Mouse (Mus musculus) limb, embryonic 14.5 days (tissue): ENCODE measurements around the gene Hdac11. TPM values are rescaled to one million over a fixed set of nuclear protein-coding genes. Genes with fewer than 3 reads are reported as not detected.

ENCODE experiments used
- ATAC-seq: fragments of 200-750 bp; cut with Nextera tagmentation; 2 replicates; pipeline ENCODE4 v1.8.0; 2017; ENCODE audit warnings: low read depth, moderate number of reproducible peaks, moderate TSS enrichment; ENCODE audit not compliant: low FRiP score
- DNase-seq: peaks from one replicate; pipeline ENCODE4 v3.0.0-alpha.2; 2015; ENCODE audit warnings: low spot score
- H3K27ac ChIP-seq: fragments of 300-500 bp; sonication (generic); replicated peaks from 2 replicates; pipeline ENCODE4 v1.5.1; 2014; ENCODE audit warnings: low read depth, mild to moderate bottlenecking, low read length, moderate library complexity, mixed read lengths
- H3K27me3 ChIP-seq: fragments of 300-500 bp; sonication (generic); 2 replicates; pipeline ENCODE4 v1.6.1; 2014; ENCODE audit warnings: low read length, mixed read lengths; ENCODE audit not compliant: control insufficient read depth, insufficient read depth
- H3K36me3 ChIP-seq: fragments of 300-500 bp; sonication (generic); 2 replicates; pipeline ENCODE4 v1.6.1; 2014; ENCODE audit warnings: mild to moderate bottlenecking, low read length, moderate library complexity, mixed read lengths; ENCODE audit not compliant: control insufficient read depth, insufficient read depth
- H3K4me1 ChIP-seq: fragments of 300-500 bp; sonication (generic); 2 replicates; pipeline ENCODE4 v1.6.1; 2014; ENCODE audit warnings: antibody characterized with exemption, low read length, mixed read lengths; ENCODE audit not compliant: control insufficient read depth, insufficient read depth
- H3K4me2 ChIP-seq: fragments of 300-500 bp; sonication (generic); replicated peaks from 2 replicates; pipeline ENCODE4 v1.6.1; 2014; ENCODE audit warnings: low read depth, mild to moderate bottlenecking, low read length, moderate library complexity; ENCODE audit not compliant: severe bottlenecking
- H3K4me3 ChIP-seq: fragments of 300-500 bp; sonication (generic); replicated peaks from 2 replicates; pipeline ENCODE4 v1.5.1; 2014; ENCODE audit warnings: low read length
- H3K9ac ChIP-seq: fragments of 300-500 bp; sonication (generic); 2 replicates; pipeline ENCODE4 v1.6.1; 2014; ENCODE audit warnings: mild to moderate bottlenecking, low read depth, low read length, moderate library complexity; ENCODE audit not compliant: severe bottlenecking
- H3K9me3 ChIP-seq: fragments of 300-500 bp; sonication (generic); 2 replicates; pipeline ENCODE4 v1.6.1; 2016; ENCODE audit warnings: low read length; ENCODE audit not compliant: control insufficient read depth
- POLR2A ChIP-seq: fragments of 200-500 bp; IDR thresholded peaks from 2 replicates; pipeline ENCODE4 v1.8.0; 2012; ENCODE audit warnings: inconsistent platforms, mild to moderate bottlenecking, moderate library complexity, borderline replicate concordance; ENCODE audit not compliant: insufficient read depth, insufficient read length; ENCODE audit errors: extremely low read depth
- WGBS: fragments of 180-500 bp; shearing (Covaris S2); extraction: QIAGEN DNeasy Blood & Tissue Kit; methylation state at CpG from one replicate; pipeline ENCODE4 v1.1.7; 2014; 5-methylcytosine and 5-hydroxymethylcytosine counted together
- polyA plus RNA-seq, 2 experiments: library from polyadenylated mRNA; depleted of rRNA in 1 of 2; stranded (reverse) in 1 of 2; unstranded in 1 of 2; fragments of >200 nt; fragmentation: Nextera tagmentation in 1 of 2; extraction: Ambion mirVana in 1 of 2; gene quantifications; 2 replicates each; pipeline versions ENCODE4 v1.2.1 to v1.2.3; 2012 to 2014

Gene Hdac11
- polyA plus RNA-seq, 2 experiments: 18.5 to 43.9 TPM

DNA sequence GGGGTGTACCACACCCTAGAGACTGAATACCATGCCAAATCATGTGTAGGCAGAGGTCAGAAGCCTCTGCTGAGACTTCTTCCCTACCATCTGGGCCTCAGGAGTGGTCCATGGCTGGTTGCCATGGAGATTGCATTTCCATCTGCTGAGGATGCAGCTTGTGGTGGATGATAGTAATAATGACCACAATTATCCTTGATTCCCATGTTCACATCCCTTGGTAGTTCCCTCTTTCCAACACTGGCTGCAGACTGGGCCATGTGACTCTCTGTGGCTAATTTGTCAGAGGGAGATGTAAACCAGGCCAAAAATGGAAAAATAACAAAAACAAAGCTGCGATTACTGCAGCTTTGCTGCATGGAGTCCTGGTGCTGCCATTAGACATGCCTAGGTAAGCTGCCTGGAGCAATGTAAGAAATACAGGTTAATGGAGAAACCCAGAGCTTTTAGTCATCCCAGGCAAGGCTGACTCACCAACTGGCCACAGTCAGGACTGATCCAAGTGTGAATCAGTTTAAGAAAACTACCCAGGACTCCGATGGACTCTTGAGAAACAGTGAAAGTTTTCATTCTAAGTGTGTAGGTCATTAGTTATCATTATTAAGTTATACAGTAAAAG, 9.2 kb upstream of the Hdac11 start:
- H3K9me3 ChIP-seq: no peaks in the 10 kb centered on the region
- H3K36me3 ChIP-seq: no peaks in the 10 kb centered on the region
- DNase-seq (no peak), ATAC-seq (no peak)
- no peak overlapping the region for H3K4me3 ChIP-seq
- peaks cover 3% of the 10 kb centered on the region; the same call in 1 of the 2 replicates for H3K4me1 ChIP-seq
- no peak overlapping the region for H3K4me2 ChIP-seq
- no peaks in the 10 kb centered on the region for H3K27me3 ChIP-seq
- no peak for TF ChIP-seq POLR2A
- no peak overlapping the region for H3K9ac ChIP-seq
- no peak overlapping the region for H3K27ac ChIP-seq
- 91% methylated on average over 2 of the region's 2 CpGs for WGBS

GRCm38 (mm10) chr6:91152892-91153548, 3.4 kb upstream of the Hdac11 start:
- peaks cover 17% of the 10 kb centered on the region for H3K4me1 ChIP-seq
- no peaks in the 10 kb centered on the region for H3K9me3 ChIP-seq
- no peak overlapping the region for H3K4me3 ChIP-seq
- TF ChIP-seq POLR2A: no peak
- no peak overlapping the region for H3K9ac ChIP-seq
- DNase-seq (no peak), ATAC-seq (no peak)
- H3K36me3 ChIP-seq: no peaks in the 10 kb centered on the region
- no peaks in the 10 kb centered on the region for H3K27me3 ChIP-seq
- H3K27ac ChIP-seq: no peak overlapping the region; the same call in 1 of the 2 replicates
- H3K4me2 ChIP-seq: no peak overlapping the region; the same call in 1 of the 2 replicates
- WGBS: 31% methylated on average over 7 of the region's 7 CpGs

DNA sequence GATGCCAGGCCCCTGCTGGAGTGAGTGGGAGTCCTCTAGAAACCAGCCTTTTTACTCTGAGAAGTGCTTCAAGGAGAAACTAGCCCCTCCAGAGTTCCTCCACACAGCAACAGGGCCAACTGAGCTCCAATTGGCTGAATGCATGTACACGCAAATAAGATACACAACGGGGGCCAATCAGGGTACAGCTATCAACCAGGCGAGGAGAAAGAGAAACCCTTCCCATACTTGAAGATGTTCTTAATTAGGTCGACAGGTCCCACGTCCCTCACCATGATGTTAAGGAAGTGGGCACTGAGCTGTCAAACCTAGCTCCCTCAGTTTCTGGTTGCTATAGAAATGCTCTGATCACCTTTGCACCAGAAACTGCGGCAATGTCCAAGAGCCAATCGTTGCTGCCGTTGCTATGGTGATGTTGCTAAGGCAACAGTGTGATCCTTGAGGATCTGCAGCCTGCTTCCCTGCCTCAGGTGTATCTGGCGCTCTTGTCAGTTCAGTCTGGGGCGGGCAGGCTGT, 2.9 kb upstream of the Hdac11 start:
- Histone ChIP-seq H3K4me1 (peaks cover 21% of the 10 kb centered on the region), H3K4me3 (0 out of 2 replicates have a peak overlapping the region, but pooled peaks have one; percentile 16), H3K9me3 (no peaks in the 10 kb centered on the region), H3K27me3 (no peaks in the 10 kb centered on the region), H3K9ac (no peak overlapping the region), H3K36me3 (no peaks in the 10 kb centered on the region), H3K27ac (no peak overlapping the region; the same call in 1 of the 2 replicates), H3K4me2 (peak overlapping the region; percentile 38)
- TF ChIP-seq POLR2A: no peak
- DNase-seq (peak; percentile 57), ATAC-seq (peak; percentile 66)
- 2% methylated on average over 10 of the region's 10 CpGs for WGBS

DNA sequence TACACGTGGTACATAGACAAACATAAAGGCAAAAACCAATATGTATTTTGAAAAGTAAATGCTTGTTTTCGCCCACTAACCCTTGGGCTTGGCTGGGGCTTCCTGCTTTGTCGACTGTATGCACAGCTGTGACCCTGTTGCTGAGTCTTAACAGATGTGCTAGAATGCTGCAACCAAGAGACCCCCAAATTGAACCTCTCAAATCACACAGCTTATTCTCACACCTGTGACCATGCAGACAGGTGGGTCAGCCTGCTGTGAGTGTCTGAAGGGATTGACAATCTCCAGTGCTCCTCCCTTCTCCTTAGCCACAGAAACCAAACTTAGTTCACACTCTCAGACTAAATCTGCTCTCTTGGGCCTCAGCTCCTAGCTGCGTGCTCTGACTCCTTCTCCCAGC, 1.8 kb upstream of the Hdac11 start:
- TF ChIP-seq POLR2A: no peak
- WGBS: 47% methylated on average over 4 of the region's 4 CpGs
- Histone ChIP-seq H3K27me3 (no peaks in the 10 kb centered on the region), H3K4me1 (peaks cover 31% of the 10 kb centered on the region), H3K4me2 (no peak overlapping the region), H3K4me3 (no peak overlapping the region), H3K9me3 (no peaks in the 10 kb centered on the region), H3K36me3 (0 out of 2 replicates have a peak, but pooled peaks cover 3% of the 10 kb centered on the region), H3K27ac (no peak overlapping the region), H3K9ac (no peak overlapping the region)
- no peak for DNase-seq
- ATAC-seq: no peak

DNA sequence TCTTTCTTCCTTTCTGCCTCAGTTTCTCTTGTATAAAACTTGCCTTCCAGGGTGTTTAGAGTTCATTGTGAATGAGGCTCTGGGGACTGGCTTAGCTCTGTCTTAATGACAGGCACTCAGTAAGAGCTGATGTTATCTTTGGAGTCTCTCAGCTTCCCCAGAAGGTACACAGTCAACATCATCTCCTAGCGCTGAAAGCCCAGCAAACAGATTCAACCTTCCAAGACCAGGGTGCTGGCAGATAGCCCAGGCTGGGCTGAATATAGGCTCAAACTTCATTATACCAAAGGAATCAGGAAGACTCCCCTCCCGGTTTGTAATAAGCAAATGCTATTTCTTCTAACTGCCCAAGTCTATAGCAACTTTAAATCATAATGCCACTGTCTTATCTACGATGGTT, 1.2 kb upstream of the Hdac11 start:
- DNase-seq (no peak), ATAC-seq (no peak)
- no peak for TF ChIP-seq POLR2A
- 72% methylated on average over 3 of the region's 3 CpGs for WGBS
- no peak overlapping the region for H3K27ac ChIP-seq
- no peaks in the 10 kb centered on the region for H3K9me3 ChIP-seq
- peaks cover 35% of the 10 kb centered on the region for H3K4me1 ChIP-seq
- no peak overlapping the region for H3K4me2 ChIP-seq
- 0 out of 2 replicates have a peak, but pooled peaks cover 3% of the 10 kb centered on the region for H3K36me3 ChIP-seq
- H3K4me3 ChIP-seq: no peak overlapping the region
- H3K27me3 ChIP-seq: no peaks in the 10 kb centered on the region
- H3K9ac ChIP-seq: no peak overlapping the region
